Mouse (Mus musculus) kidney, adult 2 months (tissue): ENCODE data around the gene Slc35a2. TPM values are rescaled to one million over a fixed set of nuclear protein-coding genes. Genes with fewer than 3 reads are reported as not detected.

ENCODE experiments used
- DNase-seq: peaks from one replicate; pipeline ENCODE4 v3.0.0; 2021
- H3K27ac ChIP-seq: fragments of 200-500 bp; 2 replicates; pipeline ENCODE4 v1.5.1; 2012; ENCODE audit warnings: low read depth, low read length, control low read depth, inconsistent platforms; ENCODE audit not compliant: insufficient read depth
- H3K27me3 ChIP-seq: fragments of 200-500 bp; replicated peaks from 2 replicates; pipeline ENCODE4 v1.6.1; 2012; ENCODE audit warnings: mild to moderate bottlenecking, moderate library complexity, low read length, inconsistent platforms; ENCODE audit not compliant: control insufficient read depth, insufficient read depth
- H3K36me3 ChIP-seq: fragments of 200-500 bp; 2 replicates; pipeline ENCODE4 v1.6.1; 2012; ENCODE audit warnings: mild to moderate bottlenecking, moderate library complexity, low read length, inconsistent platforms; ENCODE audit not compliant: control insufficient read depth, insufficient read depth
- H3K4me1 ChIP-seq: fragments of 200-500 bp; 2 replicates; pipeline ENCODE4 v1.6.1; 2011; ENCODE audit warnings: low read length; ENCODE audit not compliant: control insufficient read depth, insufficient read depth
- H3K4me3 ChIP-seq: fragments of 200-500 bp; 2 replicates; pipeline ENCODE4 v1.5.1; 2011; ENCODE audit warnings: mild to moderate bottlenecking, low read depth, low read length, control low read depth; ENCODE audit not compliant: insufficient read depth
- CTCF ChIP-seq: fragments of 200-500 bp; conservative IDR thresholded peaks from 2 replicates; pipeline ENCODE4 v1.5.1; 2011; ENCODE audit warnings: low read depth, mild to moderate bottlenecking, control low read depth, low read length, moderate library complexity, mixed read lengths; ENCODE audit not compliant: insufficient read depth, insufficient read length
- POLR2A ChIP-seq: fragments of 200-500 bp; IDR thresholded peaks from one replicate; pipeline ENCODE4 v1.6.1; 2011; ENCODE audit warnings: low read depth, low read length, control low read depth
- WGBS: fragments of 180-500 bp; shearing (Covaris S2); methylation state at CpG from one replicate; pipeline ENCODE4 v1.1.7; 2018; 5-methylcytosine and 5-hydroxymethylcytosine counted together
- polyA plus RNA-seq: library from polyadenylated mRNA; depleted of rRNA; stranded (reverse); fragments of >200 nt; gene quantifications from 2 replicates; pipeline ENCODE4 v1.2.3, GENCODE M21; 2012; rRNA removed

Slc35a2 gene
- polyA plus RNA-seq, 1 experiment: 50.1 TPM

DNA sequence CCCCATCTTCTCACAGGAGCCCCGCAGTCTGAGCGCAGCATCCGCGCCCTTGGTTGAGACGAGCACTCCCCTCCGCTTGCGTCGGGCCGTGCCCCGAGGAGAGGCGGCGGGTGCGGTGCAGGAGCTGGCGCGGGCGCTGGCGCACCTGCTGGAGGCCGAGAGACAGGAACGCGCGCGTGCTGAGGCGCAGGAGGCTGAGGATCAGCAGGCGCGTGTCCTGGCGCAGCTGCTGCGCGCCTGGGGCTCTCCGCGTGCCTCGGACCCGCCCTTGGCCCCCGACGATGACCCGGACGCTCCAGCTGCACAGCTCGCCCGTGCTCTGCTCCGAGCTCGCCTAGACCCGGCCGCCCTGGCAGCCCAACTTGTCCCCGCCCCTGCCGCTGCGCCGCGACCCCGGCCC, 38.2 kb downstream of the Slc35a2 start:
- Histone ChIP-seq H3K36me3 (no peaks in the 10 kb centered on the region), H3K4me1 (no peaks in the 10 kb centered on the region), H3K4me3 (0 out of 2 replicates have a peak overlapping the region, but pooled peaks have one; percentile 8), H3K27ac (no peak overlapping the region), H3K27me3 (no peaks in the 10 kb centered on the region; the same call in 1 of the 2 replicates)
- no peak for DNase-seq
- no peak for TF ChIP-seq CTCF
- no peak for TF ChIP-seq POLR2A
- WGBS: under 1% methylated on average over 44 of the region's 48 CpGs

GRCm38 (mm10) chrX:7926266-7926665, 42.4 kb downstream of the Slc35a2 start:
- H3K27ac ChIP-seq: no peak overlapping the region
- H3K27me3 ChIP-seq: no peaks in the 10 kb centered on the region
- WGBS: 85% methylated on average over 6 of the region's 6 CpGs
- no peaks in the 10 kb centered on the region for H3K36me3 ChIP-seq
- no peaks in the 10 kb centered on the region for H3K4me1 ChIP-seq
- DNase-seq: no peak
- no peak overlapping the region for H3K4me3 ChIP-seq
- TF ChIP-seq CTCF (no peak), POLR2A (no peak)

DNA sequence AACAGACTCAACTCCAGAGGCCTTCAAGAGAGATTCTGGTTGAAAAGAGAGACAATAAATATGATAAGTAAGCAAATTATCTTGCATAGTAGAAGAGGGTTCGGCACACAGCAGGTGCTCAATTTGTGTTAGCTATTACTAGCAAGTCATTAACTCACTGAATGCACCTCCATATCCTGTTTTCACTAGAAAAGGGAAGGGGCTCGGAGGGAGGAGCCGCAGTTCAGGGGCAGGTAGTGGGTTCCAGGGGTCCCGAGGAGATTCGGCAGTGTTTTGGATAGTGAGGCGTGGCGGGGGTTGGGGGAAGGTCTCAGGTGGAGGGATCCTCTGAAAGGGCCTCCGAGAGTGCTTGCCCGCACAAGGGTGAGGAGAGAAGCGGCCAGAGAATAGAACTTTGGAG, 43.3 kb downstream of the Slc35a2 start:
- no peak for TF ChIP-seq CTCF
- TF ChIP-seq POLR2A: no peak
- H3K4me1 ChIP-seq: no peaks in the 10 kb centered on the region
- no peak overlapping the region for H3K4me3 ChIP-seq
- 43% methylated on average over 10 of the region's 10 CpGs for WGBS
- no peaks in the 10 kb centered on the region for H3K36me3 ChIP-seq
- no peak overlapping the region for H3K27ac ChIP-seq
- DNase-seq: no peak
- no peaks in the 10 kb centered on the region for H3K27me3 ChIP-seq

GRCm38 (mm10) chrX:7928270-7928790, 44.5 kb downstream of the Slc35a2 start, which contains the start of gene Eras:
TSS of gene Eras (minus strand) at chrX:7928607.
- Histone ChIP-seq H3K36me3 (no peaks in the 10 kb centered on the region), H3K27ac (no peak within 1 kb of the TSS), H3K27me3 (no peaks in the 10 kb centered on the region), H3K4me1 (no peaks in the 10 kb centered on the region), H3K4me3 (no peak within 1 kb of the TSS)
- TF ChIP-seq POLR2A (no peak), CTCF (no peak)
- WGBS: 24% methylated on average over 16 of the region's 19 CpGs
- DNase-seq: no peak

- no peak for DNase-seq
- no peaks in the 10 kb centered on the region for H3K4me1 ChIP-seq
- TF ChIP-seq POLR2A: no peak
- 0 out of 2 replicates have a peak, but pooled peaks have one; percentile 22 for TF ChIP-seq CTCF
- no peaks in the 10 kb centered on the region for H3K36me3 ChIP-seq
- H3K27me3 ChIP-seq: no peaks in the 10 kb centered on the region
- WGBS: 64% methylated on average over 11 of the region's 11 CpGs
- no peak overlapping the region for H3K27ac ChIP-seq
- H3K4me3 ChIP-seq: no peak overlapping the region
Measured at GRCm38 (mm10) chrX:7936874-7937273, 53.0 kb downstream of the Slc35a2 start.

GRCm38 (mm10) chrX:7937667-7938066, 53.8 kb downstream of the Slc35a2 start:
- no peak overlapping the region for H3K4me3 ChIP-seq
- 97% methylated on average over 6 of the region's 6 CpGs for WGBS
- no peak for DNase-seq
- H3K27ac ChIP-seq: no peak overlapping the region
- no peaks in the 10 kb centered on the region for H3K4me1 ChIP-seq
- TF ChIP-seq POLR2A (no peak), CTCF (no peak)
- H3K36me3 ChIP-seq: no peaks in the 10 kb centered on the region
- no peaks in the 10 kb centered on the region for H3K27me3 ChIP-seq

Other genes with a start within 250 kb of the Slc35a2 start
- gene Syp, start 245.6 kb upstream of the Slc35a2 start, polyA plus RNA-seq: 8.0 and 9.2 TPM in 2 replicates
- 8.9 and 9.2 TPM in 2 replicates for gene Prickle3, start 226.8 kb upstream of the Slc35a2 start, polyA plus RNA-seq
- 72.2 and 74.1 TPM in 2 replicates for gene Plp2, start 212.6 kb upstream of the Slc35a2 start, polyA plus RNA-seq
- 17.4 and 22.1 TPM in 2 replicates for gene Magix, start 202.8 kb upstream of the Slc35a2 start, polyA plus RNA-seq
- 8.2 and 10.9 TPM in 2 replicates for gene Gpkow, start 186.9 kb upstream of the Slc35a2 start, polyA plus RNA-seq
- 73.1 and 76.9 TPM in 2 replicates for gene Wdr45, start 169.7 kb upstream of the Slc35a2 start, polyA plus RNA-seq
- gene Gm45208, start 161.8 kb upstream of the Slc35a2 start, polyA plus RNA-seq: 0.23 and 0.28 TPM in 2 replicates
- 33.8 and 40.9 TPM in 2 replicates for gene Praf2, start 155.6 kb upstream of the Slc35a2 start, polyA plus RNA-seq
- gene Ccdc120, start 133.1 kb upstream of the Slc35a2 start, polyA plus RNA-seq: 8.3 and 14.1 TPM in 2 replicates
- 18.8 and 20.1 TPM in 2 replicates for gene Tfe3, start 121.5 kb upstream of the Slc35a2 start, polyA plus RNA-seq
- 25.5 and 30.3 TPM in 2 replicates for gene Gripap1, start 94.3 kb upstream of the Slc35a2 start, polyA plus RNA-seq
- gene Kcnd1, start 61.7 kb upstream of the Slc35a2 start, polyA plus RNA-seq: 0.48 and 0.53 TPM in 2 replicates
- gene Otud5, start 42.7 kb upstream of the Slc35a2 start, polyA plus RNA-seq: 26.8 and 30.4 TPM in 2 replicates
- gene Pim2, start 5.8 kb upstream of the Slc35a2 start, polyA plus RNA-seq: 11.4 and 11.5 TPM in 2 replicates
- gene Pqbp1, start 15.2 kb downstream of the Slc35a2 start, polyA plus RNA-seq: 45.7 and 58.0 TPM in 2 replicates
- gene Timm17b, start 15.3 kb downstream of the Slc35a2 start, polyA plus RNA-seq: 47.0 and 60.9 TPM in 2 replicates
- gene Gm10491, start 23.8 kb downstream of the Slc35a2 start, polyA plus RNA-seq: not detected in 2 replicates
- not detected in 2 replicates for gene Gm10490, start 25.5 kb downstream of the Slc35a2 start, polyA plus RNA-seq
- gene Pcsk1n, start 35.8 kb downstream of the Slc35a2 start, polyA plus RNA-seq: 0.62 and 0.91 TPM in 2 replicates
- not detected in 2 replicates for gene Eras, start 44.6 kb downstream of the Slc35a2 start, polyA plus RNA-seq
- 65.1 and 86.2 TPM in 2 replicates for gene Hdac6, start 63.9 kb downstream of the Slc35a2 start, polyA plus RNA-seq
- gene Gata1, start 94.0 kb downstream of the Slc35a2 start, polyA plus RNA-seq: 0.09 and 0.15 TPM in 2 replicates
- 28.9 and 42.2 TPM in 2 replicates for gene Glod5, start 134.5 kb downstream of the Slc35a2 start, polyA plus RNA-seq
- gene Suv39h1, start 190.7 kb downstream of the Slc35a2 start, polyA plus RNA-seq: 7.6 and 8.4 TPM in 2 replicates
- 1.4 and 3.4 TPM in 2 replicates for gene Was, start 206.5 kb downstream of the Slc35a2 start, polyA plus RNA-seq
- gene Wdr13, start 248.9 kb downstream of the Slc35a2 start, polyA plus RNA-seq: 58.4 and 84.2 TPM in 2 replicates